Mouse (Mus musculus) adipocyte (in vitro differentiated cells): ENCODE data around the gene Atp6ap1.

Experiments
- DNase-seq: peaks from one replicate; pipeline ENCODE4 v3.0.0-alpha.2; 2016; ENCODE audit warnings: low spot score

The Atp6ap1 gene

GRCm38 (mm10) chrX:74296538-74297448 lies at the start of gene Atp6ap1:
Atp6ap1 (plus strand) TSS chrX:74297097.
- DNase-seq, result peak; percentile 96

- DNase-seq, result peak; percentile 75
Observed at GRCm38 (mm10) chrX:74248651-74249050, 48.2 kb upstream of the Atp6ap1 start.

- DNase-seq, result peak; percentile 28
Observed at GRCm38 (mm10) chrX:74249615-74250014, 47.3 kb upstream of the Atp6ap1 start, which contains the start of gene Flna. Flna (minus strand) TSS chrX:74249820.

- DNase-seq, result peak; percentile 97
Observed at GRCm38 (mm10) chrX:74254153-74254887, 42.6 kb upstream of the Atp6ap1 start, which contains the start of gene Emd. Emd (plus strand) TSS chrX:74254687.

- DNase-seq, result no peak
Observed at GRCm38 (mm10) chrX:74254888-74255565, 41.9 kb upstream of the Atp6ap1 start.

GRCm38 (mm10) chrX:74257746-74258145 lies 39.2 kb upstream of the Atp6ap1 start:
- no peak for DNase-seq

- DNase-seq, result no peak
Observed at GRCm38 (mm10) chrX:74269736-74270061, 27.2 kb upstream of the Atp6ap1 start.

- DNase-seq, result peak; percentile 97
Observed at GRCm38 (mm10) chrX:74270062-74270901, 26.6 kb upstream of the Atp6ap1 start, which contains the start of gene Rpl10. Rpl10 (plus strand) TSS chrX:74270812.

- peak; percentile 62 for DNase-seq
Observed at GRCm38 (mm10) chrX:74270902-74271551, 25.9 kb upstream of the Atp6ap1 start.

- peak; percentile 44 for DNase-seq
Observed at GRCm38 (mm10) chrX:74273422-74274322, 23.2 kb upstream of the Atp6ap1 start.

- no peak for DNase-seq
Observed at GRCm38 (mm10) chrX:74277916-74278315, 19.0 kb upstream of the Atp6ap1 start.

GRCm38 (mm10) chrX:74281041-74281731 lies 15.7 kb upstream of the Atp6ap1 start:
- DNase-seq, result no peak

GRCm38 (mm10) chrX:74281732-74282394 lies 15.0 kb upstream of the Atp6ap1 start, which contains the start of the genes Taz and Dnase1l1:
Taz (plus strand) TSS chrX:74281912.
Dnase1l1 (minus strand) TSS chrX:74282337.
- peak; percentile 86 for DNase-seq

- peak; percentile 91 for DNase-seq
Observed at GRCm38 (mm10) chrX:74282395-74283091, 14.4 kb upstream of the Atp6ap1 start.

- DNase-seq, result no peak
Observed at GRCm38 (mm10) chrX:74283092-74283437, 13.8 kb upstream of the Atp6ap1 start.

- no peak for DNase-seq
Observed at GRCm38 (mm10) chrX:74293431-74293830, 3.5 kb upstream of the Atp6ap1 start.

- no peak for DNase-seq
Observed at GRCm38 (mm10) chrX:74298348-74298747, 1.5 kb downstream of the Atp6ap1 start.

- DNase-seq, result no peak
Observed at GRCm38 (mm10) chrX:74299721-74300120, 2.8 kb downstream of the Atp6ap1 start.
